Mouse (Mus musculus) neural tube, embryonic 12.5 days (tissue): ENCODE measurements around the gene Klhdc10. TPM values are rescaled to one million over a fixed set of nuclear protein-coding genes. Genes with fewer than 3 reads are reported as not detected.

ENCODE experiments used
- ATAC-seq: fragments of 200-750 bp; cut with Nextera tagmentation; 2 replicates; pipeline ENCODE4 v1.8.0; 2017; ENCODE audit warnings: low read depth, mild to moderate bottlenecking, moderate TSS enrichment, moderate library complexity; ENCODE audit not compliant: low FRiP score
- H3K27ac ChIP-seq: fragments of 300-500 bp; sonication (generic); 2 replicates; pipeline ENCODE4 v1.5.1; 2016
- H3K27me3 ChIP-seq: fragments of 300-500 bp; sonication (generic); replicated peaks from 2 replicates; pipeline ENCODE4 v1.6.1; 2016; ENCODE audit warnings: mild to moderate bottlenecking
- H3K36me3 ChIP-seq: fragments of 300-500 bp; sonication (generic); 2 replicates; pipeline ENCODE4 v1.6.1; 2016; ENCODE audit warnings: mild to moderate bottlenecking
- H3K4me1 ChIP-seq: fragments of 300-500 bp; sonication (generic); 2 replicates; pipeline ENCODE4 v1.6.1; 2016
- H3K4me2 ChIP-seq: fragments of 300-500 bp; sonication (generic); replicated peaks from 2 replicates; pipeline ENCODE4 v1.6.1; 2016; ENCODE audit warnings: mild to moderate bottlenecking
- H3K4me3 ChIP-seq: fragments of 300-500 bp; sonication (generic); 2 replicates; pipeline ENCODE4 v1.5.1; 2016
- H3K9ac ChIP-seq: fragments of 300-500 bp; sonication (generic); 2 replicates; pipeline ENCODE4 v1.6.1; 2016; ENCODE audit warnings: mild to moderate bottlenecking
- H3K9me3 ChIP-seq: fragments of 300-500 bp; sonication (generic); 2 replicates; pipeline ENCODE4 v1.6.1; 2016; ENCODE audit warnings: mild to moderate bottlenecking
- WGBS: fragments of 180-500 bp; shearing (Covaris S2); methylation state at CpG from one replicate; pipeline ENCODE4 v1.1.7; 2016; 5-methylcytosine and 5-hydroxymethylcytosine counted together
- polyA plus RNA-seq: library from polyadenylated mRNA; unstranded; fragments of >200 nt; fragmentation: Nextera tagmentation; extraction: Ambion mirVana; gene quantifications from 2 replicates; pipeline ENCODE4 v1.2.1, GENCODE M21; 2016

The Klhdc10 gene
- polyA plus RNA-seq, 1 experiment from 2014 or later, result 42.8 TPM

DNA sequence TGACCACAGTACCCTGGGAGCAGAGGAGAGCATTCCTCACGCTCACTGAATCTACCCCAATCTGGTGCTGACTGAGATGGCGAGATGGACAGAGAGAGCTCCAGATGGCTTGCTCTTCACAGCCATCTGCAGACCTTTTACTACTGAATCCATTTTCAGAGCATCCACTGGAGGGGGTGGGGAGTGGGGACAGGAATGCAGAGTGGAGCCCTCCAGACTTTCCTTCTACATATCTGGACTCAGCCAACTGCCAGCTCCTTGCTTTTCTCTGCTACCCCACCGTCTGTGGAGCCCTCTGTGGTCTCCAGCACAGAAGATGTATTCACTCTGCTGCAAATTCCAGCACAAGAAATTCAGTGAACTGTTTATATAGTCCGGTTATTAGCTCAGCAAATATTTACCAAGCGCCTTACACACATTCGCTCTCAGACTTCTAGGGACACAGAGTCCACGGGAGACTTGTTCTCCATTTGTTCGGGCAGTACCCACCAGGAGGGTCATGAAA, 75.6 kb downstream of the Klhdc10 start:
- peaks cover 30% of the 10 kb centered on the region for H3K36me3 ChIP-seq
- H3K4me3 ChIP-seq, result no peak overlapping the region
- no peaks in the 10 kb centered on the region for H3K27me3 ChIP-seq
- H3K9me3 ChIP-seq, result no peaks in the 10 kb centered on the region
- ATAC-seq, result no peak
- no peak overlapping the region for H3K4me2 ChIP-seq
- H3K27ac ChIP-seq, result no peak overlapping the region
- no peak overlapping the region for H3K9ac ChIP-seq
- 72% methylated on average over 8 of the region's 8 CpGs for WGBS
- peaks cover 4% of the 10 kb centered on the region; the same call in 1 of the 2 replicates for H3K4me1 ChIP-seq

DNA sequence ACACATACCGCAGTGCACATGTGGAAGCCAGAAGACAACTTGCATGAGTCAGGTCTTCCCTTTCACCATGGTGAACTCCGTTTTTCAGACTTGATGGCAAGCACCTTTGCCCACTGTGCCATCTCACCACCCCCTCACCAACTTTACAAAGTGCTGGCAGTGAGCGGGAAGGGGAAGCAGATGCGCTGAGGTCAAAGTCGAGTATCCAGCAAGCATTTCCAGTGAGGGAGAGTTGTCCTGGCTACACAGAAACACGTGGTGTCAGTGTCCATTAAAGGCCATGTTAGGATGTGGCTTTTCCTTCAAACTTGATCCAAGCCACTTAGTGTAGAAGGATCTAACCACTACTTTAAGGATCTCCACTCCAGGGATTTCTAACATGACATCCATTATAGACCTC, 76.1 kb downstream of the Klhdc10 start:
- WGBS, result 88% methylated on average over 6 of the region's 6 CpGs
- Histone ChIP-seq H3K27ac (no peak overlapping the region), H3K4me2 (no peak overlapping the region), H3K27me3 (no peaks in the 10 kb centered on the region), H3K4me1 (peaks cover 4% of the 10 kb centered on the region; the same call in 1 of the 2 replicates), H3K4me3 (no peak overlapping the region), H3K36me3 (peaks cover 30% of the 10 kb centered on the region), H3K9me3 (no peaks in the 10 kb centered on the region), H3K9ac (no peak overlapping the region)
- ATAC-seq, result no peak

DNA sequence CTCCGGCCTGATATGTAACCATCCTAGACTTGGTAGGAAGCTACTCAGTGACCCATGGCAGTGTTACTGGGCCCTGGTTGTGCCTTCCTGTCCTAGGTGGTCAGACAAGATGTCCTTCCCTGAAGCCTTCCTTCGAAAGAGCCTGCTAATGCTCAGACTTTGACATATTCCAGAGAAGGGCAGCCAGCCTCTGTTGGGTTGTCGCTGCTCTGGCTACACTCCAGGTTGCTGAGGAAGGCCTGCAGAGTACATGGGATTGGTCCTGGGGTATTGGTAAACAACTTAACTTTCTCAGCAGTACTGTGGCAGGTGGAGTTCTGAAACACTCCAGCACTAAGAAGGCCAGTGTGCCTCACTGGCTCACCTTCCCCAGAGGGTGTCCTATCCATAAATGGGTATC, 77.8 kb downstream of the Klhdc10 start:
- peaks cover 43% of the 10 kb centered on the region for H3K36me3 ChIP-seq

DNA sequence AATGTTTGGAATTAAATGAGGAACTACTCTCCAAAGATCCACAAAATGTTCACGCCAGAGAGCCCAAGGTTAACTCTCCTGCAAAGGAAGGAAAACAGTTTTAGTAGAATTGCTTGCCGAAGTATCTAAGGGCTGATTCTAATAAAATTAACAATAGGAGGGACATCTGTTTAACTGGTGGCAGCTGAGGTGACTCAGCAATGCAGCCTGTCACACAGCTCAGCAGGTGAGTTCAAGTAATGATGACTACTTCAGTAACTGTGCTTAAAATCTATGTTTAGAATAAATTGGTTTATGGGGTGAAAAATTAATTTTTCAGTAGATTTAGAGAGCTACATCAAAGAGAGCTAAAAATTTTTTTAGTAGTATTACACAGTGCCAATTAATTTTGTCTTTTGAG, 81.2 kb downstream of the Klhdc10 start:
- H3K27me3 ChIP-seq, result no peaks in the 10 kb centered on the region
- H3K4me3 ChIP-seq, result no peak overlapping the region
- no peak overlapping the region for H3K27ac ChIP-seq
- no peaks in the 10 kb centered on the region for H3K9me3 ChIP-seq
- H3K4me2 ChIP-seq, result no peak overlapping the region
- H3K9ac ChIP-seq, result no peak overlapping the region
- H3K4me1 ChIP-seq, result no peaks in the 10 kb centered on the region
- ATAC-seq, result no peak
- peaks cover 65% of the 10 kb centered on the region for H3K36me3 ChIP-seq
- 84% methylated on average over 2 of the region's 2 CpGs for WGBS

More for the DNA sequence above, 77.8 kb downstream of the Klhdc10 start:
- Histone ChIP-seq H3K4me1 (peaks cover 4% of the 10 kb centered on the region; the same call in 1 of the 2 replicates), H3K9me3 (no peaks in the 10 kb centered on the region), H3K27me3 (no peaks in the 10 kb centered on the region), H3K4me3 (no peak overlapping the region), H3K9ac (no peak overlapping the region), H3K4me2 (no peak overlapping the region), H3K27ac (no peak overlapping the region)
- 94% methylated on average over 3 of the region's 3 CpGs for WGBS
- no peak for ATAC-seq

DNA sequence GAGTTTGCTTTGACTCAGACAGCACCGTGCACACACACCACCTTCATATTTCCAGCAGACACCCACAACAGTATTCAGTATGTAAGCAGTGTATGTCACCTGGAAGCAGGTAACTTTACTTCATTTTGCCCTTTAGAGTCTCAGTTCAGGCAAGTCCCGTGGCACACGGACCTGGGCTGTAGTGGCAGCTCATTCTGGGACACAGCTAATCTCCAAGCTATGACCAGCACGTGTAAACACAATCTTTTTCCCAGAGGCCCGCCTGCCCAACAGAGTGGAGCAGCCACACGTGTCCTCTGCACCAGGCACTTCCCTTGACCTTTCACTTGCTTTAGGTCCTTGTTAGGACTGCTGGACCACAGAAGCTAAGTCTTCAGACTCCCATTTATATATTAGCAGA, 84.8 kb downstream of the Klhdc10 start:
- Histone ChIP-seq H3K36me3 (peaks cover 64% of the 10 kb centered on the region), H3K4me3 (no peak overlapping the region), H3K4me2 (no peak overlapping the region), H3K4me1 (no peaks in the 10 kb centered on the region), H3K9me3 (no peaks in the 10 kb centered on the region), H3K9ac (no peak overlapping the region), H3K27ac (no peak overlapping the region), H3K27me3 (no peaks in the 10 kb centered on the region)
- no peak for ATAC-seq
- 91% methylated on average over 6 of the region's 6 CpGs for WGBS

DNA sequence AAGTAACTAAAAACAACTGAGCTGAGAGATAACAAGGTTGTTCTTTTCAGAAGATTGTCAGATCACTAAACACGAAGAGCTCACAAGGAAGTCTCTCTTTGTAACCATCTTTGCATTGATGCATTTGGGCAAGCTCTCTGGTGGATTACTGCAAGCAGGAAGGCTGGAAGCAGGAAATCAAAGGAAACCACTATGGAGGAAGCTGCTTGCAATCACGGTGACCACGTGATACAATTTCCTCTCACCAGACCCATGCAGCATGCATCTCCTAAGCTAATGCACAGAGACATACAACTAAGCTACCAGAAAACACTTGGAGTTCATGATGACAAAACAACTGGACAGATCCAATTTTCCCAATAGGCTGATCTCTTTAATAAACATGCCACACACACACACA, 97.4 kb downstream of the Klhdc10 start:
- no peak overlapping the region for H3K4me2 ChIP-seq
- H3K4me1 ChIP-seq, result no peaks in the 10 kb centered on the region
- 88% methylated on average over 3 of the region's 3 CpGs for WGBS
- no peak for ATAC-seq
- no peaks in the 10 kb centered on the region for H3K27me3 ChIP-seq
- no peak overlapping the region for H3K27ac ChIP-seq
- peaks cover 32% of the 10 kb centered on the region for H3K36me3 ChIP-seq
- no peak overlapping the region for H3K4me3 ChIP-seq
- no peak overlapping the region for H3K9ac ChIP-seq
- no peaks in the 10 kb centered on the region for H3K9me3 ChIP-seq

Other genes with a start within 250 kb of the Klhdc10 start
- gene Ube2h, start 97.3 kb upstream of the Klhdc10 start, polyA plus RNA-seq, result 64.7 and 69.9 TPM in 2 replicates
- 62.9 and 64.7 TPM in 2 replicates for gene Zc3hc1, start 10.8 kb upstream of the Klhdc10 start, polyA plus RNA-seq
- 35.1 and 35.9 TPM in 2 replicates for gene Tmem209, start 107.9 kb downstream of the Klhdc10 start, polyA plus RNA-seq
- gene Ssmem1, start 108.0 kb downstream of the Klhdc10 start, polyA plus RNA-seq, result 0.24 and 0.49 TPM in 2 replicates
- gene Cpa2, start 139.7 kb downstream of the Klhdc10 start, polyA plus RNA-seq, result 8.2 and 8.5 TPM in 2 replicates
- gene Cpa4, start 166.5 kb downstream of the Klhdc10 start, polyA plus RNA-seq, result 1.2 and 1.9 TPM in 2 replicates
- gene Cpa5, start 209.1 kb downstream of the Klhdc10 start, polyA plus RNA-seq, result not detected in 2 replicates
- 0.18 and 0.37 TPM in 2 replicates for gene Cpa1, start 237.3 kb downstream of the Klhdc10 start, polyA plus RNA-seq